Mouse (Mus musculus) ES-E14 (cell line): ENCODE results near the gene Prox2. TPM values are rescaled to one million over a fixed set of nuclear protein-coding genes. Genes with fewer than 3 reads are reported as not detected.

Experiments used
- DNase-seq: peaks from one replicate; pipeline ENCODE4 v3.0.0-alpha.2; 2013; ENCODE audit warnings: low read depth, low spot score
- H3K27ac ChIP-seq: 2 replicates; pipeline ENCODE4 v1.5.1; 2012; ENCODE audit warnings: low read depth, mild to moderate bottlenecking, low read length, moderate library complexity, mixed read lengths; ENCODE audit not compliant: poor library complexity, insufficient read depth, severe bottlenecking
- H3K36me3 ChIP-seq: 2 replicates; pipeline ENCODE4 v1.6.1; 2012; ENCODE audit warnings: mild to moderate bottlenecking, low read length, moderate library complexity, mixed read lengths; ENCODE audit not compliant: control insufficient read depth, poor library complexity, insufficient read depth, severe bottlenecking
- H3K4me1 ChIP-seq, 2 experiments: fragments of 150-350 bp in 1 of 2; sonication (generic) in 1 of 2; 2 replicates each; pipeline ENCODE4 v1.6.1; 2012; ENCODE audit warnings: low read length in 2 of 2, mild to moderate bottlenecking in 1 of 2, mixed read lengths in 1 of 2; ENCODE audit not compliant: control insufficient read depth in 2 of 2, insufficient read depth in 2 of 2, poor library complexity in 1 of 2
- H3K4me3 ChIP-seq, 2 experiments: fragments of 150-350 bp in 1 of 2; sonication (generic) in 1 of 2; 2 replicates each; pipeline ENCODE4 v1.5.1; 2012; ENCODE audit warnings: low read length in 2 of 2, low read depth in 1 of 2, mild to moderate bottlenecking in 1 of 2, mixed read lengths in 1 of 2; ENCODE audit not compliant: insufficient read depth in 1 of 2, poor library complexity in 1 of 2, severe bottlenecking in 1 of 2
- H3K9ac ChIP-seq: 2 replicates; pipeline ENCODE4 v1.6.1; 2012; ENCODE audit warnings: low read depth, mild to moderate bottlenecking, low read length, mixed read lengths; ENCODE audit not compliant: poor library complexity, insufficient read depth, severe bottlenecking
- H3K9me3 ChIP-seq: fragments of 150-350 bp; sonication (generic); 2 replicates; pipeline ENCODE4 v1.6.1; 2012; ENCODE audit warnings: low read depth, mild to moderate bottlenecking, low read length; ENCODE audit not compliant: control insufficient read depth, insufficient read depth
- CHD2 ChIP-seq: IDR thresholded peaks from 2 replicates; pipeline ENCODE4 v1.6.1; 2014; ENCODE audit warnings: mild to moderate bottlenecking, low read depth, low read length, inconsistent platforms
- HCFC1 ChIP-seq: IDR thresholded peaks from 2 replicates; pipeline ENCODE4 v1.6.1; 2012; ENCODE audit warnings: low read length, inconsistent platforms, borderline replicate concordance; ENCODE audit not compliant: insufficient read depth
- MAFK ChIP-seq: IDR thresholded peaks from 2 replicates; pipeline ENCODE4 v1.6.1; 2014; ENCODE audit warnings: mild to moderate bottlenecking, low read depth, low read length, inconsistent platforms; ENCODE audit not compliant: insufficient read depth
- ZC3H11A ChIP-seq: IDR thresholded peaks from 2 replicates; pipeline ENCODE4 v1.6.1; 2012; ENCODE audit warnings: low read depth, mild to moderate bottlenecking, inconsistent platforms, low read length, borderline replicate concordance
- ZNF384 ChIP-seq: IDR thresholded peaks from 2 replicates; pipeline ENCODE4 v1.6.1; 2012; ENCODE audit warnings: low read depth, low read length, inconsistent platforms
- in situ Hi-C, 2 experiments: fragments of 600-800 bp; cut with MboI; formaldehyde crosslinking; loops; one replicate each; pipeline ENCODE4 v1.15.1; 2025; ENCODE audit warnings: low sequenced_read_pairs in 2 of 2, inconsistent platforms in 1 of 2; ENCODE audit not compliant: unreplicated experiment in 2 of 2
- total RNA-seq: library from RNA; depleted of rRNA; stranded (reverse); fragments of 300-350 nt; gene quantifications from 2 replicates; pipeline ENCODE4 v1.2.3, GENCODE M21; 2012; rRNA removed

The Prox2 gene
- 0.98 and 1.8 TPM in 2 replicates for total RNA-seq

- Histone ChIP-seq H3K4me1 (peaks cover 7 to 9% of the 10 kb centered on the region in 2 experiments; a peak in 2 of 4 replicates), H3K36me3 (peaks cover 2% of the 10 kb centered on the region; the same call in 1 of the 2 replicates), H3K4me3 (peak within 1 kb of the TSS; percentile 79 to 97), H3K9ac (peak within 1 kb of the TSS; percentile 95), H3K27ac (no peak within 1 kb of the TSS), H3K9me3 (no peaks in the 10 kb centered on the region)
- TF ChIP-seq HCFC1: peak; percentile 69; the same call in 1 of the 2 replicates
- no peak for TF ChIP-seq ZNF384
- no peak for TF ChIP-seq MAFK
- in situ Hi-C loops: no loop called here
- DNase-seq: peak; percentile 47
Measured at GRCm38 (mm10) chr12:85110698-85111592, at the start of gene Prox2, which contains the start of gene Dlst. TSS of gene Prox2 (minus strand) at chr12:85110759. TSS of gene Dlst (plus strand) at chr12:85110833.

GRCm38 (mm10) chr12:85159592-85159991 lies 49.0 kb upstream of the Prox2 start:
- no peak overlapping the region for H3K9ac ChIP-seq
- in situ Hi-C loops: no loop called here
- no peak overlapping the region for H3K4me3 ChIP-seq
- H3K36me3 ChIP-seq: no peaks in the 10 kb centered on the region
- no peak for DNase-seq
- TF ChIP-seq MAFK: no peak
- no peak for TF ChIP-seq HCFC1
- no peak for TF ChIP-seq ZNF384
- no peak for TF ChIP-seq CHD2
- TF ChIP-seq ZC3H11A: no peak
- peaks cover 0 to 2% of the 10 kb centered on the region in 2 experiments; a peak in 1 of 4 replicates for H3K4me1 ChIP-seq
- no peak overlapping the region for H3K27ac ChIP-seq
- H3K9me3 ChIP-seq: no peaks in the 10 kb centered on the region

GRCm38 (mm10) chr12:85158801-85159200 lies 48.2 kb upstream of the Prox2 start:
- TF ChIP-seq CHD2: no peak
- no peak for TF ChIP-seq ZNF384
- TF ChIP-seq HCFC1: no peak
- no peak for TF ChIP-seq MAFK
- Histone ChIP-seq H3K9ac (no peak overlapping the region), H3K4me1 (peaks cover 0 to 2% of the 10 kb centered on the region in 2 experiments; a peak in 1 of 4 replicates), H3K27ac (no peak overlapping the region), H3K9me3 (no peaks in the 10 kb centered on the region), H3K36me3 (no peaks in the 10 kb centered on the region), H3K4me3 (no peak overlapping the region)
- in situ Hi-C loops: no loop called here
- no peak for DNase-seq

GRCm38 (mm10) chr12:85157797-85158460 lies 47.4 kb upstream of the Prox2 start:
- DNase-seq: no peak
- no peak for TF ChIP-seq CHD2
- no peak for TF ChIP-seq ZC3H11A
- TF ChIP-seq MAFK: no peak
- TF ChIP-seq HCFC1: no peak
- TF ChIP-seq ZNF384: no peak
- Histone ChIP-seq H3K36me3 (no peaks in the 10 kb centered on the region), H3K9ac (no peak overlapping the region), H3K4me3 (no peak overlapping the region), H3K4me1 (peaks cover 0 to 2% of the 10 kb centered on the region in 2 experiments; a peak in 1 of 4 replicates), H3K27ac (no peak overlapping the region), H3K9me3 (no peaks in the 10 kb centered on the region)
- in situ Hi-C loops: no loop called here
